Mouse (Mus musculus): ENCODE measurements around the gene Mstn.

Gene Mstn

GRCm38 (mm10) chr1:53093180-53093579 lies 31.7 kb downstream of the Mstn start:
- DNase-seq (ENCODE audit: low read depth, low spot score) = no peak

- no peak for DNase-seq (ENCODE audit: low read depth, low spot score)
Measured at GRCm38 (mm10) chr1:53110561-53110960, 49.1 kb downstream of the Mstn start.
